ENCODE assay signal across 11 mouse cellular contexts in genomic region chr19:3924190-3924589, GRCm38 (mm10). TPM values are rescaled to one million over a fixed set of nuclear protein-coding genes. Genes with fewer than 3 reads are reported as not detected.
DNase-seq lines count a peak whose midpoint lies in the region; ATAC-seq and TF ChIP-seq lines count a peak whose summit lies in the region.
"Had no signal": no experiment of that assay in that cellular context is flagged by ENCODE, and none has a peak within 500 bp of the region (broad histone marks: within the 10 kb centered on the region; RNA-seq: fewer than 3 reads in every experiment).

No protein-coding gene starts in this region.

- H3K4me3 ChIP-seq in heart, embryonic 15.5 days, result no peak overlapping the region
- no peak overlapping the region for H3K4me3 ChIP-seq in lung, embryonic 16.5 days (ENCODE audit: low read length)
- no peak overlapping the region for H3K4me3 ChIP-seq in bone marrow macrophage, adult 2 months (ENCODE audit: insufficient read depth, low read length)
- H3K4me3 ChIP-seq in macrophage (ENCODE audit: inconsistent target), result no peak overlapping the region
- H3K4me3 ChIP-seq: forebrain, embryonic 12.5 days; heart, embryonic 12.5 days had no signal

- no peak for TF ChIP-seq POLR2A in bone marrow macrophage, adult 2 months (IDR thresholded peaks at IDR 0.05; ENCODE audit: borderline replicate concordance, low read depth, low read length)

- no peak for DNase-seq in heart, adult 18-20 months
- DNase-seq in lung, postnatal 36 days, result no peak
- DNase-seq in cerebellum, adult 18-20 months, result no peak
- DNase-seq in frontal cortex, postnatal 25 days (ENCODE audit: low spot score in 2 of 2), result no peak
- DNase-seq: kidney, adult 9 months had no signal

- H3K36me3 ChIP-seq in heart, embryonic 15.5 days, result no peaks in the 10 kb centered on the region
- H3K36me3 ChIP-seq in lung, embryonic 16.5 days (ENCODE audit: control insufficient read depth, insufficient read depth, low read length), result no peaks in the 10 kb centered on the region
- peaks cover 27% of the 10 kb centered on the region for H3K36me3 ChIP-seq in macrophage (ENCODE audit: inconsistent target)
- H3K36me3 ChIP-seq: forebrain, embryonic 12.5 days; heart, embryonic 12.5 days had no signal

- H3K27ac ChIP-seq in heart, embryonic 15.5 days, result peak overlapping the region; percentile 51; the same call in 1 of the 2 replicates
- H3K27ac ChIP-seq in lung, embryonic 16.5 days (ENCODE audit: low read length), result peak overlapping the region; percentile 26; the same call in 1 of the 2 replicates
- peak overlapping the region; percentile 89 for H3K27ac ChIP-seq in bone marrow macrophage, adult 2 months (ENCODE audit: insufficient read depth, low read depth, low read length)
- H3K27ac ChIP-seq in macrophage, result peak overlapping the region; percentile 78
- H3K27ac ChIP-seq: forebrain, embryonic 12.5 days had no signal

- no peak overlapping the region for H3K9ac ChIP-seq in heart, embryonic 15.5 days
- H3K9ac ChIP-seq in lung, embryonic 16.5 days (ENCODE audit: low read length), result no peak overlapping the region
- H3K9ac ChIP-seq: forebrain, embryonic 12.5 days; heart, embryonic 12.5 days had no signal

- H3K27me3 ChIP-seq in heart, embryonic 15.5 days, result no peaks in the 10 kb centered on the region
- H3K27me3 ChIP-seq in lung, embryonic 16.5 days (ENCODE audit: control insufficient read depth, insufficient read depth, low read depth, low read length), result no peaks in the 10 kb centered on the region
- H3K27me3 ChIP-seq: forebrain, embryonic 12.5 days; heart, embryonic 12.5 days had no signal

- no peaks in the 10 kb centered on the region for H3K9me3 ChIP-seq in heart, embryonic 15.5 days (replicated peaks)
- no peaks in the 10 kb centered on the region for H3K9me3 ChIP-seq in lung, embryonic 16.5 days (ENCODE audit: control insufficient read depth, low read length)
- H3K9me3 ChIP-seq: forebrain, embryonic 12.5 days; heart, embryonic 12.5 days had no signal

- TF ChIP-seq CTCF in bone marrow macrophage, adult 2 months (IDR thresholded peaks at IDR 0.05; ENCODE audit: low read depth, low read length), result no peak

- ATAC-seq in heart, embryonic 15.5 days (replicated peaks; ENCODE audit: insufficient number of reproducible peaks, insufficient read depth, low FRiP score, low read depth), result no peak
- ATAC-seq in lung, embryonic 16.5 days (ENCODE audit: low read depth), result no peak

- peaks cover 49% of the 10 kb centered on the region for H3K79me2 ChIP-seq in macrophage (ENCODE audit: inconsistent target)

- no peak overlapping the region for H3K4me2 ChIP-seq in heart, embryonic 15.5 days
- H3K4me2 ChIP-seq in lung, embryonic 16.5 days (ENCODE audit: low read depth, low read length), result no peak overlapping the region
- H3K4me2 ChIP-seq: forebrain, embryonic 12.5 days; heart, embryonic 12.5 days had no signal

- peaks cover 25% of the 10 kb centered on the region for H3K4me1 ChIP-seq in heart, embryonic 15.5 days (replicated peaks)
- H3K4me1 ChIP-seq in lung, embryonic 16.5 days (replicated peaks; ENCODE audit: control insufficient read depth, insufficient read depth, low read length), result peaks cover 23% of the 10 kb centered on the region
- H3K4me1 ChIP-seq in bone marrow macrophage, adult 2 months (ENCODE audit: control insufficient read depth, insufficient read depth, low read length), result peaks cover 63% of the 10 kb centered on the region

- 68% methylated on average over 8 of the region's 8 CpGs for WGBS in heart, embryonic 15.5 days
- 71% methylated on average over 8 of the region's 8 CpGs for WGBS in lung, embryonic 16.5 days
- WGBS in macrophage (ENCODE audit: missing documents), result 79% methylated on average over 8 of the region's 8 CpGs

RNA-seq across cellular contexts. Expression of gene Aldh3b1, which starts 5.4 kb away (rescaled TPM):
- 1.6 and 4.0 TPM in 2 replicates for polyA plus RNA-seq in heart, embryonic 15.5 days (2015; fragmentation: Nextera tagmentation; extraction: Ambion mirVana)
- 1 to 10 TPM; 1.3 to 2.0 TPM for total RNA-seq in heart, adult 18-20 months (2021)
- 5.4 and 5.9 TPM in 2 replicates for polyA plus RNA-seq in lung, embryonic 16.5 days (2015; fragmentation: Nextera tagmentation; extraction: Ambion mirVana)
- 83.9 and 85.6 TPM in 2 replicates for polyA plus RNA-seq in bone marrow macrophage, adult 2 months (2012; ENCODE audit: insufficient read depth, insufficient read length, missing spikeins)
- 10 to 100 TPM in 22 of 26 experiments, 1 to 10 TPM in 4; 6.7 to 54.0 (median 33.8) TPM for total RNA-seq in macrophage (2018; cell fraction: chromatin; rRNA removed)
- total RNA-seq in macrophage (2018; cell fraction: cytosol; rRNA removed), result 10 to 100 TPM; 53.2 to 92.7 (median 74.8) TPM
- total RNA-seq in macrophage (2018; cell fraction: nucleus; rRNA removed), result 10 to 100 TPM; 15.3 to 80.6 (median 43.0) TPM
- polyA plus RNA-seq in macrophage (2018), result 57.7 to 77.8 TPM (median 67.9 TPM) in 3 replicates

RNA-seq across cellular contexts. Expression of gene Unc93b1, which starts 10.8 kb away (rescaled TPM):
- polyA plus RNA-seq in heart, embryonic 15.5 days (2015; fragmentation: Nextera tagmentation; extraction: Ambion mirVana), result 15.0 and 21.8 TPM in 2 replicates
- total RNA-seq in heart, adult 18-20 months (2021), result 10 to 100 TPM; 17.7 to 23.9 TPM
- polyA plus RNA-seq in lung, embryonic 16.5 days (2015; fragmentation: Nextera tagmentation; extraction: Ambion mirVana), result 21.7 and 21.9 TPM in 2 replicates
- 1,272 and 1,428 TPM in 2 replicates for polyA plus RNA-seq in bone marrow macrophage, adult 2 months (2012; ENCODE audit: insufficient read depth, insufficient read length, missing spikeins)
- 1,000 to 10,000 TPM in 8 of 26 experiments, 100 to 1,000 TPM in 18; 216 to 1,289 (median 786) TPM for total RNA-seq in macrophage (2018; cell fraction: chromatin; rRNA removed)
- 1,000 to 10,000 TPM in 1 of 26 experiments, 100 to 1,000 TPM in 25; 460 to 1,074 (median 715) TPM for total RNA-seq in macrophage (2018; cell fraction: cytosol; rRNA removed)
- total RNA-seq in macrophage (2018; cell fraction: nucleus; rRNA removed), result 1,000 to 10,000 TPM in 15 of 26 experiments, 100 to 1,000 TPM in 11; 504 to 1,525 (median 1,073) TPM
- polyA plus RNA-seq in macrophage (2018), result 421 to 814 TPM (median 651 TPM) in 3 replicates

RNA-seq across cellular contexts. Expression of gene Ndufs8, which starts 11.6 kb away (rescaled TPM):
- 371 and 387 TPM in 2 replicates for polyA plus RNA-seq in heart, embryonic 15.5 days (2015; fragmentation: Nextera tagmentation; extraction: Ambion mirVana)
- 100 to 1,000 TPM; 489 to 502 TPM for total RNA-seq in heart, adult 18-20 months (2021)
- 285 and 290 TPM in 2 replicates for polyA plus RNA-seq in lung, embryonic 16.5 days (2015; fragmentation: Nextera tagmentation; extraction: Ambion mirVana)
- polyA plus RNA-seq in bone marrow macrophage, adult 2 months (2012; ENCODE audit: insufficient read depth, insufficient read length, missing spikeins), result 80.5 and 85.1 TPM in 2 replicates
- total RNA-seq in macrophage (2018; cell fraction: chromatin; rRNA removed), result 10 to 100 TPM in 13 of 26 experiments, 1 to 10 TPM in 13; 3.0 to 21.4 (median 9.9) TPM
- total RNA-seq in macrophage (2018; cell fraction: cytosol; rRNA removed), result 10 to 100 TPM; 59.2 to 98.0 (median 81.8) TPM
- 10 to 100 TPM in 22 of 26 experiments, 1 to 10 TPM in 4; 7.7 to 35.0 (median 19.8) TPM for total RNA-seq in macrophage (2018; cell fraction: nucleus; rRNA removed)
- polyA plus RNA-seq in macrophage (2018), result 65.9 to 103 TPM (median 95.7 TPM) in 3 replicates

RNA-seq across cellular contexts. Expression of gene Tcirg1, which starts 17.3 kb away (rescaled TPM):
- 24.9 and 39.6 TPM in 2 replicates for polyA plus RNA-seq in heart, embryonic 15.5 days (2015; fragmentation: Nextera tagmentation; extraction: Ambion mirVana)
- 1 to 10 TPM; 8.0 to 9.2 TPM for total RNA-seq in heart, adult 18-20 months (2021)
- polyA plus RNA-seq in lung, embryonic 16.5 days (2015; fragmentation: Nextera tagmentation; extraction: Ambion mirVana), result 56.8 and 60.5 TPM in 2 replicates
- polyA plus RNA-seq in bone marrow macrophage, adult 2 months (2012; ENCODE audit: insufficient read depth, insufficient read length, missing spikeins), result 488 and 518 TPM in 2 replicates
- total RNA-seq in macrophage (2018; cell fraction: chromatin; rRNA removed), result 1,000 to 10,000 TPM; 2,108 to 6,099 (median 4,045) TPM
- total RNA-seq in macrophage (2018; cell fraction: cytosol; rRNA removed), result 100 to 1,000 TPM; 327 to 726 (median 484) TPM
- 1,000 to 10,000 TPM; 1,431 to 3,048 (median 2,231) TPM for total RNA-seq in macrophage (2018; cell fraction: nucleus; rRNA removed)
- polyA plus RNA-seq in macrophage (2018), result 359 to 665 TPM (median 410 TPM) in 3 replicates

RNA-seq across cellular contexts. Expression of gene Aldh3b3, which starts 34.3 kb away (rescaled TPM):
- polyA plus RNA-seq in heart, embryonic 15.5 days (2015; fragmentation: Nextera tagmentation; extraction: Ambion mirVana), result not detected in 2 replicates
- total RNA-seq in heart, adult 18-20 months (2021), result under 1 TPM; 0.28 to 0.30 TPM
- 0.18 and 0.24 TPM in 2 replicates for polyA plus RNA-seq in lung, embryonic 16.5 days (2015; fragmentation: Nextera tagmentation; extraction: Ambion mirVana)
- polyA plus RNA-seq in bone marrow macrophage, adult 2 months (2012; ENCODE audit: insufficient read depth, insufficient read length, missing spikeins), result not detected in 2 replicates
- under 1 TPM in 1 of 26 experiments, not detected in 25; 0.29 TPM for total RNA-seq in macrophage (2018; cell fraction: chromatin; rRNA removed)
- total RNA-seq in macrophage (2018; cell fraction: cytosol; rRNA removed), result not detected
- total RNA-seq in macrophage (2018; cell fraction: nucleus; rRNA removed), result under 1 TPM in 1 of 26 experiments, not detected in 25; 0.69 TPM
- not detected in 3 replicates for polyA plus RNA-seq in macrophage (2018)
- polyA plus RNA-seq: forebrain, embryonic 12.5 days; heart, embryonic 12.5 days had no signal

Comparison
In these comparisons a context has a peak if more than half of its experiments do, and no peak if none do; other contexts are left out.
1. H3K27ac ChIP-seq: peak in every context shown above with its lines; median percentile 89 in bone marrow macrophage, adult 2 months; 78 in macrophage; 51 in heart, embryonic 15.5 days; 26 in lung, embryonic 16.5 days.
2. RNA of gene Unc93b1, which starts 10.8 kb away (polyA plus RNA-seq): 1,272 to 1,428 TPM in bone marrow macrophage, adult 2 months and 421 to 814 TPM in macrophage; 21.7 to 21.9 TPM in lung, embryonic 16.5 days and 15.0 to 21.8 TPM in heart, embryonic 15.5 days; every median in the first group is over 10 times any median in the second.